Mouse (Mus musculus) CH12.LX (cell line): ENCODE measurements around the gene Ankfn1. TPM values are rescaled to one million over a fixed set of nuclear protein-coding genes. Genes with fewer than 3 reads are reported as not detected.

ENCODE experiments used
- DNase-seq: peaks from one replicate; pipeline ENCODE4 v3.0.0-alpha.2; 2013; ENCODE audit errors: extremely low read depth
- H3K27ac ChIP-seq: 2 replicates; pipeline ENCODE4 v1.5.1; 2012; ENCODE audit warnings: low read depth, mild to moderate bottlenecking, control low read depth, moderate library complexity; ENCODE audit not compliant: insufficient read depth
- H3K27me3 ChIP-seq: replicated peaks from 2 replicates; pipeline ENCODE3; 2012; ENCODE audit warnings: inconsistent platforms
- H3K36me3 ChIP-seq, 2 experiments: replicated peaks in 1 of 2; 2 replicates each; pipeline versions ENCODE3 to v1.6.1; 2012; ENCODE audit warnings: inconsistent platforms in 1 of 2, low read length in 1 of 2, mild to moderate bottlenecking in 1 of 2, mixed read lengths in 1 of 2, moderate library complexity in 1 of 2; ENCODE audit not compliant: control insufficient read depth in 1 of 2, insufficient read depth in 1 of 2
- H3K4me1 ChIP-seq, 2 experiments: 2 replicates each; pipeline ENCODE4 v1.6.1; 2012; ENCODE audit warnings: inconsistent platforms in 1 of 2, moderate library complexity in 1 of 2; ENCODE audit not compliant: insufficient read depth in 2 of 2, control insufficient read depth in 1 of 2
- H3K4me2 ChIP-seq: 2 replicates; pipeline ENCODE4 v1.6.1; 2012; ENCODE audit warnings: low read depth, mild to moderate bottlenecking, control low read depth; ENCODE audit not compliant: poor library complexity, insufficient read depth, severe bottlenecking
- H3K4me3 ChIP-seq, 3 experiments: fragments of 150-350 bp in 1 of 3; sonication (generic) in 1 of 3; replicated peaks in 1 of 3; 2 replicates each; pipeline versions ENCODE3 to v1.5.1; 2011 to 2012; ENCODE audit warnings: low read depth in 2 of 3, low read length in 2 of 3, mild to moderate bottlenecking in 2 of 3, moderate library complexity in 2 of 3, control low read depth in 1 of 3, improper control_type of control experiment in 1 of 3, inconsistent platforms in 1 of 3, mixed read lengths in 1 of 3; ENCODE audit not compliant: poor library complexity in 1 of 3
- H3K79me2 ChIP-seq: replicated peaks from 2 replicates; pipeline ENCODE4 v1.6.1; 2012; ENCODE audit warnings: mild to moderate bottlenecking, moderate library complexity; ENCODE audit not compliant: control insufficient read depth, poor library complexity, insufficient read depth, severe bottlenecking; ENCODE audit errors: extremely low read depth
- H3K9ac ChIP-seq: 2 replicates; pipeline ENCODE4 v1.6.1; 2012; ENCODE audit warnings: low read depth, mild to moderate bottlenecking, control low read depth, moderate library complexity; ENCODE audit not compliant: insufficient read depth
- H3K9me3 ChIP-seq: replicated peaks from 2 replicates; pipeline ENCODE3; 2012; ENCODE audit warnings: low read length, inconsistent platforms, mixed read lengths
- CHD1 ChIP-seq: IDR thresholded peaks from 2 replicates; pipeline ENCODE4 v1.6.1; 2012; ENCODE audit warnings: low read depth, low read length, improper control_type of control experiment, inconsistent platforms
- CHD2 ChIP-seq: IDR thresholded peaks from 2 replicates; pipeline ENCODE4 v1.6.1; 2011; ENCODE audit warnings: low read length, improper control_type of control experiment
- ETS1 ChIP-seq: conservative IDR thresholded peaks from 2 replicates; pipeline ENCODE4 v1.6.1; 2012; ENCODE audit warnings: low read depth, mild to moderate bottlenecking, inconsistent platforms, low read length, improper control_type of control experiment, moderate library complexity
- GABPA ChIP-seq: IDR thresholded peaks from 2 replicates; pipeline ENCODE4 v1.6.1; 2012; ENCODE audit warnings: low read depth, low read length, improper control_type of control experiment, inconsistent platforms; ENCODE audit not compliant: insufficient replicate concordance
- JUN ChIP-seq: IDR thresholded peaks from 2 replicates; pipeline ENCODE4 v1.6.1; 2011; ENCODE audit warnings: low read depth, mild to moderate bottlenecking, low read length, improper control_type of control experiment, moderate library complexity; ENCODE audit not compliant: insufficient read depth
- JUND ChIP-seq: conservative IDR thresholded peaks from 2 replicates; pipeline ENCODE4 v1.6.1; 2011; ENCODE audit warnings: low read depth, low read length, improper control_type of control experiment
- MAFK ChIP-seq: IDR thresholded peaks from 2 replicates; pipeline ENCODE4 v1.6.1; 2011; ENCODE audit warnings: low read length, improper control_type of control experiment; ENCODE audit not compliant: insufficient replicate concordance
- MAZ ChIP-seq: IDR thresholded peaks from 2 replicates; pipeline ENCODE4 v1.6.1; 2012; ENCODE audit warnings: low read depth, mild to moderate bottlenecking, inconsistent platforms, low read length, improper control_type of control experiment, moderate library complexity
- MYC ChIP-seq: IDR thresholded peaks from 2 replicates; pipeline ENCODE4 v1.6.1; 2011; ENCODE audit warnings: low read depth, mild to moderate bottlenecking, improper control_type of control experiment, low read length
- NELFE ChIP-seq: IDR thresholded peaks from 2 replicates; pipeline ENCODE4 v1.6.1; 2011; ENCODE audit warnings: low read depth, low read length, improper control_type of control experiment
- POLR2A ChIP-seq: IDR thresholded peaks from 2 replicates; pipeline ENCODE4 v1.6.1; 2011; ENCODE audit warnings: low read depth, mild to moderate bottlenecking, improper control_type of control experiment, low read length
- POLR2AphosphoS2 ChIP-seq: IDR thresholded peaks from 2 replicates; pipeline ENCODE4 v1.6.1; 2011; ENCODE audit warnings: low read depth, low read length, improper control_type of control experiment
- RAD21 ChIP-seq: IDR thresholded peaks from 2 replicates; pipeline ENCODE4 v1.6.1; 2011; ENCODE audit warnings: low read depth, mild to moderate bottlenecking, low read length, improper control_type of control experiment, moderate library complexity
- RCOR1 ChIP-seq: conservative IDR thresholded peaks from 2 replicates; pipeline ENCODE4 v1.6.1; 2012; ENCODE audit warnings: low read depth, mild to moderate bottlenecking, inconsistent platforms, low read length, improper control_type of control experiment
- SMC3 ChIP-seq: IDR thresholded peaks from 2 replicates; pipeline ENCODE4 v1.6.1; 2011; ENCODE audit warnings: low read depth, low read length, improper control_type of control experiment
- TBP ChIP-seq: conservative IDR thresholded peaks from 2 replicates; pipeline ENCODE4 v1.6.1; 2011; ENCODE audit warnings: low read depth, low read length, improper control_type of control experiment
- TCF12 ChIP-seq: IDR thresholded peaks from 2 replicates; pipeline ENCODE4 v1.6.1; 2014; ENCODE audit warnings: low read depth, mild to moderate bottlenecking, inconsistent platforms, low read length, improper control_type of control experiment
- USF1 ChIP-seq: IDR thresholded peaks from 2 replicates; pipeline ENCODE4 v1.6.1; 2014; ENCODE audit warnings: low read depth, mild to moderate bottlenecking, inconsistent platforms, low read length, improper control_type of control experiment
- USF2 ChIP-seq: conservative IDR thresholded peaks from 2 replicates; pipeline ENCODE4 v1.6.1; 2011; ENCODE audit warnings: low read depth, low read length, improper control_type of control experiment
- ZC3H11A ChIP-seq: IDR thresholded peaks from 2 replicates; pipeline ENCODE4 v1.6.1; 2012; ENCODE audit warnings: low read depth, mild to moderate bottlenecking, inconsistent platforms, low read length, improper control_type of control experiment
- dilution Hi-C: fragments of 300-500 bp; cut with MboI; formaldehyde crosslinking; loops from 2 replicates; pipeline ENCODE4 v1.14.3; 2020; ENCODE audit warnings: low sequenced_read_pairs; ENCODE audit not compliant: extremely low pct_unique_long_range_greater_than_20kb, extremely low pct_ligation_motif_present
- in situ Hi-C: fragments of 300-500 bp; cut with MboI; formaldehyde crosslinking; loops from 3 replicates; pipeline ENCODE4 v1.14.3; 2019; ENCODE audit warnings: low sequenced_read_pairs, low pct_ligation_motif_present, low pct_unique_long_range_greater_than_20kb, mixed read lengths
- polyA plus RNA-seq: library from polyadenylated mRNA; unstranded; fragments of >175 nt; gene quantifications from 2 replicates; pipeline ENCODE4 v1.2.1, GENCODE M21; 2012; ENCODE audit warnings: low read depth; ENCODE audit not compliant: insufficient read length
- total RNA-seq, 2 experiments: library from RNA; depleted of rRNA; stranded (reverse); fragments of 300-350 nt in 1 of 2; fragments of >200 nt in 1 of 2; gene quantifications; 2 replicates each; pipeline ENCODE4 v1.2.3; 2012 to 2014

Gene Ankfn1
- total and polyA plus RNA-seq, 3 experiments: not detected

DNA sequence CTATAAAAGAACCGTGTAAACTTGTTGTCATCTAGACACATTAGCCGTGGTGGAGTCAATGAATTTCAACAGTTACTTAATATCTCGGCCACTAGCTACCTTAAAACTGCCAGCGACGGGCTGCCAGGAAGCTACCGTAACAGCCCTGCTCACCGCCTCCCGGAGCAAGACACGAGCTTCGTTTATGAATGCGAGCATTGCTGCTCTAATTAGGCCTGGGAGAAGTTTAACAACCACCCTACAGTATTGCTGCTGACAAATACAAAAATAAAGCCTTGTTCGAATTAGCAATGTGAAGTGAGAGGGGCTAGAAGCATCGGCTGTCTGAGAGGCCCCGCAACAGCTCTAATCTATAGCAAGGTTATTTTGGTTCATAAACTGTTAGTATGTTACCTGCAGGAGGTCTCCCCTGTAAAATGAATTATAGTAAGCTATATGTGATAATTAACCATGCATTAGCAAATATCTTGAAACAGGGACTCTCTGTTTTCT, 58.9 kb downstream of the Ankfn1 start:
- dilution Hi-C loops (no loop called here), in situ Hi-C loops (loop anchor here (25.0 kb wide), 1 partner anchor 556 kb away; no protein-coding TSS in a partner anchor)
- Histone ChIP-seq H3K4me1 (peaks cover 0 to 12% of the 10 kb centered on the region in 2 experiments; a peak in 2 of 4 replicates), H3K27me3 (no peaks in the 10 kb centered on the region), H3K4me3 (no peak overlapping the region), H3K9me3 (peaks cover 3% of the 10 kb centered on the region), H3K79me2 (no peaks in the 10 kb centered on the region)
- no peak for DNase-seq
- no peak for TF ChIP-seq JUND
- TF ChIP-seq, all 38 proteins: peak for 0
- no peak overlapping the region for H3K27ac ChIP-seq
- H3K36me3 ChIP-seq: no peaks in the 10 kb centered on the region
- no peak overlapping the region for H3K9ac ChIP-seq
- no peak overlapping the region for H3K4me2 ChIP-seq

DNA sequence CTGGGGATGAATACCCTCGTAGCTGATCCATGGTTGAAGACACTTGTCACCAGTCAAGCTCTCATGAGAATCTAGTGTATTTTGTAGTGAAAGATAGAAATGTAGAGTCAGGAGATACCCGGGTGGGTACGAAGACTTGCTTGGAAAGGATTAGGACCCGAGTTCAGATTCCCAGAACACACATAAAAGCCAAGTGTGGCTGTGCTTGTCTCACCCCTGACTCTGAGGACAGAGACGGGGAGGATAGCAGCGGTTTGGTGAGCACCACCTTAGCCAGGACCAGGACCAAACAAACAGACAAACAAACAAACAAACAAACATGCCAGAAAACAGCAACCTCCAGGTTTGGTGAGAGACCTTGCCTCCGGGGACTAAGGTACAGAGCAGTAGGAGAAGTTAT, 61.1 kb downstream of the Ankfn1 start:
- TF ChIP-seq CHD2 (no peak), CHD1 (no peak), RAD21 (no peak), TBP (no peak), USF1 (no peak), POLR2A (no peak), RCOR1 (no peak), SMC3 (no peak), TCF12 (no peak), POLR2AphosphoS2 (no peak), MAFK (no peak), MYC (no peak), NELFE (no peak), GABPA (no peak), MAZ (no peak), ETS1 (no peak), ZC3H11A (no peak), JUND (no peak), USF2 (no peak), JUN (no peak)
- TF ChIP-seq, all 38 proteins: peak for 0

More for the DNA sequence above, 61.1 kb downstream of the Ankfn1 start:
- Histone ChIP-seq H3K79me2 (no peaks in the 10 kb centered on the region), H3K9ac (no peak overlapping the region), H3K9me3 (peaks cover 3% of the 10 kb centered on the region), H3K4me1 (peaks cover 0 to 13% of the 10 kb centered on the region in 2 experiments; a peak in 2 of 4 replicates), H3K4me2 (no peak overlapping the region), H3K27ac (no peak overlapping the region), H3K36me3 (no peaks in the 10 kb centered on the region), H3K27me3 (no peaks in the 10 kb centered on the region), H3K4me3 (no peak overlapping the region)
- no peak for DNase-seq
- in situ Hi-C loops (loop anchor here (25.0 kb wide), 1 partner anchor 554 kb away; no protein-coding TSS in a partner anchor), dilution Hi-C loops (no loop called here)
